Mouse (Mus musculus): Measurements from ENCODE around the gene Tmem72. TPM values are rescaled to one million over a fixed set of nuclear protein-coding genes. Genes with fewer than 3 reads are reported as not detected.

Gene Tmem72
- polyA plus RNA-seq, 1 experiment = 0.04 TPM

GRCm38 (mm10) chr6:116647763-116648162 is 69.0 kb downstream of the Tmem72 start:
- no peak for DNase-seq
- Histone ChIP-seq H3K27ac (ENCODE audit: control insufficient read depth, insufficient read depth, low read length) (no peak overlapping the region), H3K36me3 (ENCODE audit: control insufficient read depth, insufficient read depth, low read length) (no peaks in the 10 kb centered on the region), H3K4me3 (ENCODE audit: control insufficient read depth, insufficient read depth, low read length) (no peak overlapping the region), H3K4me1 (replicated peaks; ENCODE audit: control insufficient read depth, insufficient read depth, low read length) (no peaks in the 10 kb centered on the region), H3K27me3 (ENCODE audit: control insufficient read depth, insufficient read depth, low read length) (no peaks in the 10 kb centered on the region; the same call in 1 of the 2 replicates)
- TF ChIP-seq POLR2A (IDR thresholded peaks at IDR 0.05; ENCODE audit: control insufficient read depth, extremely low read depth, insufficient read depth, low read length, poor library complexity) (no peak), CTCF (IDR thresholded peaks at IDR 0.05; ENCODE audit: borderline replicate concordance, control insufficient read depth, extremely low read depth, insufficient read depth, low read length, poor library complexity) (no peak)
- WGBS = 96% methylated on average over 12 of the region's 12 CpGs

GRCm38 (mm10) chr6:116644335-116644734 is 72.4 kb downstream of the Tmem72 start:
- Histone ChIP-seq H3K4me3 (ENCODE audit: control insufficient read depth, insufficient read depth, low read length) (no peak overlapping the region), H3K4me1 (replicated peaks; ENCODE audit: control insufficient read depth, insufficient read depth, low read length) (no peaks in the 10 kb centered on the region), H3K27ac (ENCODE audit: control insufficient read depth, insufficient read depth, low read length) (no peak overlapping the region), H3K36me3 (ENCODE audit: control insufficient read depth, insufficient read depth, low read length) (no peaks in the 10 kb centered on the region), H3K27me3 (ENCODE audit: control insufficient read depth, insufficient read depth, low read length) (no peaks in the 10 kb centered on the region)
- 66% methylated on average over 3 of the region's 3 CpGs for WGBS
- TF ChIP-seq POLR2A (IDR thresholded peaks at IDR 0.05; ENCODE audit: control insufficient read depth, extremely low read depth, insufficient read depth, low read length, poor library complexity) (no peak), CTCF (IDR thresholded peaks at IDR 0.05; ENCODE audit: borderline replicate concordance, control insufficient read depth, extremely low read depth, insufficient read depth, low read length, poor library complexity) (no peak)
- DNase-seq = no peak

- TF ChIP-seq POLR2A (IDR thresholded peaks at IDR 0.05; ENCODE audit: control insufficient read depth, extremely low read depth, insufficient read depth, low read length, poor library complexity) = no peak
- no peak for TF ChIP-seq CTCF (IDR thresholded peaks at IDR 0.05; ENCODE audit: borderline replicate concordance, control insufficient read depth, extremely low read depth, insufficient read depth, low read length, poor library complexity)
- Histone ChIP-seq H3K27ac (ENCODE audit: control insufficient read depth, insufficient read depth, low read length) (no peak overlapping the region), H3K36me3 (ENCODE audit: control insufficient read depth, insufficient read depth, low read length) (no peaks in the 10 kb centered on the region), H3K4me3 (ENCODE audit: control insufficient read depth, insufficient read depth, low read length) (no peak overlapping the region), H3K27me3 (ENCODE audit: control insufficient read depth, insufficient read depth, low read length) (no peaks in the 10 kb centered on the region), H3K4me1 (replicated peaks; ENCODE audit: control insufficient read depth, insufficient read depth, low read length) (no peaks in the 10 kb centered on the region)
- whole genome bisulfite sequencing = 88% methylated on average over 4 of the region's 4 CpGs
- DNase-seq = no peak
Observed at GRCm38 (mm10) chr6:116643881-116644280, 72.8 kb downstream of the Tmem72 start.

- Histone ChIP-seq H3K27me3 (ENCODE audit: control insufficient read depth, insufficient read depth, low read length) (no peaks in the 10 kb centered on the region), H3K36me3 (ENCODE audit: control insufficient read depth, insufficient read depth, low read length) (no peaks in the 10 kb centered on the region), H3K4me1 (replicated peaks; ENCODE audit: control insufficient read depth, insufficient read depth, low read length) (no peaks in the 10 kb centered on the region), H3K4me3 (ENCODE audit: control insufficient read depth, insufficient read depth, low read length) (no peak overlapping the region), H3K27ac (ENCODE audit: control insufficient read depth, insufficient read depth, low read length) (no peak overlapping the region)
- no peak for DNase-seq
- TF ChIP-seq CTCF (IDR thresholded peaks at IDR 0.05; ENCODE audit: borderline replicate concordance, control insufficient read depth, extremely low read depth, insufficient read depth, low read length, poor library complexity) = no peak
- no peak for TF ChIP-seq POLR2A (IDR thresholded peaks at IDR 0.05; ENCODE audit: control insufficient read depth, extremely low read depth, insufficient read depth, low read length, poor library complexity)
- 97% methylated on average over 11 of the region's 11 CpGs for WGBS
Observed at GRCm38 (mm10) chr6:116642942-116643341, 73.8 kb downstream of the Tmem72 start.

- H3K4me1 ChIP-seq (replicated peaks; ENCODE audit: control insufficient read depth, insufficient read depth, low read length) = no peaks in the 10 kb centered on the region
- no peak overlapping the region for H3K27ac ChIP-seq (ENCODE audit: control insufficient read depth, insufficient read depth, low read length)
- no peaks in the 10 kb centered on the region for H3K27me3 ChIP-seq (ENCODE audit: control insufficient read depth, insufficient read depth, low read length)
- no peak for DNase-seq
- 96% methylated on average over 2 of the region's 2 CpGs for WGBS
- TF ChIP-seq CTCF (IDR thresholded peaks at IDR 0.05; ENCODE audit: borderline replicate concordance, control insufficient read depth, extremely low read depth, insufficient read depth, low read length, poor library complexity) (no peak), POLR2A (IDR thresholded peaks at IDR 0.05; ENCODE audit: control insufficient read depth, extremely low read depth, insufficient read depth, low read length, poor library complexity) (no peak)
- H3K4me3 ChIP-seq (ENCODE audit: control insufficient read depth, insufficient read depth, low read length) = no peak overlapping the region
- no peaks in the 10 kb centered on the region for H3K36me3 ChIP-seq (ENCODE audit: control insufficient read depth, insufficient read depth, low read length)
Observed at GRCm38 (mm10) chr6:116639663-116640062, 77.0 kb downstream of the Tmem72 start.

- TF ChIP-seq CTCF (IDR thresholded peaks at IDR 0.05; ENCODE audit: borderline replicate concordance, control insufficient read depth, extremely low read depth, insufficient read depth, low read length, poor library complexity) (no peak), POLR2A (IDR thresholded peaks at IDR 0.05; ENCODE audit: control insufficient read depth, extremely low read depth, insufficient read depth, low read length, poor library complexity) (no peak)
- no peaks in the 10 kb centered on the region for H3K27me3 ChIP-seq (ENCODE audit: control insufficient read depth, insufficient read depth, low read length)
- H3K4me3 ChIP-seq (ENCODE audit: control insufficient read depth, insufficient read depth, low read length) = no peak overlapping the region
- 97% methylated on average over 2 of the region's 2 CpGs for WGBS
- H3K4me1 ChIP-seq (replicated peaks; ENCODE audit: control insufficient read depth, insufficient read depth, low read length) = no peaks in the 10 kb centered on the region
- DNase-seq = no peak
- no peaks in the 10 kb centered on the region for H3K36me3 ChIP-seq (ENCODE audit: control insufficient read depth, insufficient read depth, low read length)
- no peak overlapping the region for H3K27ac ChIP-seq (ENCODE audit: control insufficient read depth, insufficient read depth, low read length)
Observed at GRCm38 (mm10) chr6:116638871-116639270, 77.8 kb downstream of the Tmem72 start.

- WGBS = 93% methylated on average over 5 of the region's 5 CpGs
- Histone ChIP-seq H3K36me3 (ENCODE audit: control insufficient read depth, insufficient read depth, low read length) (no peaks in the 10 kb centered on the region), H3K4me1 (replicated peaks; ENCODE audit: control insufficient read depth, insufficient read depth, low read length) (no peaks in the 10 kb centered on the region), H3K4me3 (ENCODE audit: control insufficient read depth, insufficient read depth, low read length) (no peak overlapping the region), H3K27me3 (ENCODE audit: control insufficient read depth, insufficient read depth, low read length) (no peaks in the 10 kb centered on the region), H3K27ac (ENCODE audit: control insufficient read depth, insufficient read depth, low read length) (no peak overlapping the region)
- DNase-seq = no peak
- no peak for TF ChIP-seq CTCF (IDR thresholded peaks at IDR 0.05; ENCODE audit: borderline replicate concordance, control insufficient read depth, extremely low read depth, insufficient read depth, low read length, poor library complexity)
- TF ChIP-seq POLR2A (IDR thresholded peaks at IDR 0.05; ENCODE audit: control insufficient read depth, extremely low read depth, insufficient read depth, low read length, poor library complexity) = no peak
Observed at GRCm38 (mm10) chr6:116637496-116637895, 79.2 kb downstream of the Tmem72 start.
